Mouse (Mus musculus) CH12F3 (cell line): ENCODE measurements around the gene Plekha5.

Source experiments
- in situ Hi-C: fragments of 300-500 bp; cut with MboI; formaldehyde crosslinking; loops from 2 replicates; pipeline ENCODE4 v1.14.3; 2020; ENCODE audit warnings: low sequenced_read_pairs

Plekha5 gene

DNA sequence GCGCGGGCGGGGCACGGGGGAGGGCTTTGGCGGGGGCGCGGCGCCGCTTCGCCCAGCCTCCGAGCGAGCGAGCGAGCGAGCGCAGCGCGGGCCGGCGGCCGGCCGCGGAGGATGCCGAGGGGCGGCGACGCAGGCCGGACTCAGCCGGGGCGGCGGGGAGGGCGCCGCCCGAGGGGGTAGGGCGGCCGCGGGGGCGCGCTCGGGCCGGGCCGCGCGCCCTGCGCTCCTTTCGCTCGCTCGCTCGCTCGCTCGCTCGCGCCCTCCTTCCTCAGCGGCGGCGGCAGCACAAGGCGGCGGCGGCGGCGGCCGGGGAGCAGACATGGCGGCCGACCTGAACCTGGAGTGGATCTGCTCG, at the start of gene Plekha5:
Gene Plekha5 (plus strand): TSS at position 209 of the 355 bp plus-strand sequence.
- in situ Hi-C loops: no loop called here

DNA sequence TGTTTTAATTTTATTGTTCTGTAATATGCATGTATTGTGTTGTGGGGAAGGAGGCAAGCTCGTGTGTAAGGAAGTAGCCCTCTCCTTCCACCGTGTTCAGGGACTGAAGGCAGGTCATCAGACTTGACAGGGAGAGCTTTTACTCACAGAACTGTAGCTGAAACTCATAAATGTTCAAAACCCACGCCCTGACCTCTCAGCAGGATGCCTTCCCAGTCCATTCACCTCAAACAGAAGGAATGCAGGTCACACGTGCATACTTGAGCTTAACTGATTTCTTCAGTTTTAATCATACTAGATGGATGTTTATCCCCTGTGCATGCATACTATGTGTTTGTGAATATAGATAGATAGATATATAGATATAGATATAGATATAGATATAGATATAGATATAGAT, 48.2 kb upstream of the Plekha5 start:
- in situ Hi-C loops: no loop called here

DNA sequence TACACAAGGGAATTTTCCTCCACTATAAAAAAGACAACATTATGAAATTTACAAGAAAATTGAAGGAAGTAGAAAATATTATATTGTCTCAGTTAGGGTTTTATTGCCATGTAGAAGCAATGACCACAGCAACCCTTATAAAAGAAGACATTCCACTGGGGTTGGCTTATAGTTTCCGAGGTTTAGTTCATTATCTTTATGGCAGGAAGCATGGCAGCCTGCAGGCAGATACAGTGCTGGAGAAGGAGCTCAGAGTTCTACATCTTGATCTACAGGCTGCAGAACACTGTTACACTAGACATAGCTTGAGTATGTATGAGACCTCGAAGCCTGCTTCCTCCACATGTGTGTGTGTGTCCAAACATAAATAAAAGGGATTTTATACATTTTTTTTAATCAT, 43.3 kb upstream of the Plekha5 start:
- in situ Hi-C loops: no loop called here

DNA sequence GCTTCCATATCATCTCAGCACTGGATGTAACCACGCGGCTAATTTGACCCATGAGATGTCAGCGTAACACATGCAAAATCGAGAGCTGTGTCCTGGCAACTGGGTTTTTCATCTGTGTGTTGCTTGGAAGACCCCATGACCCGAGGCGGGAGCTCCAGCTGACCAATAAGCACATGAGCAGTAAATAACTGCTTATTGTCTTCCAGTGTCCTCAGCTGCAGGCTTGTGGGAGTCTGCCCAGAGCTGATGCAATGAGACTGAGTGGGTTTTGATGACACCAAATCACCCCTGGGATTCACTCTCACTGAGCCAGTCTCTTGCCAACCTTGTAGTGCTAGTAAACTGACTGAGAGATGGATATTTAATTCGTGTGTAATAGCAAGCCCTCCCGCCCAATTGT, 42.7 kb upstream of the Plekha5 start:
- in situ Hi-C loops: no loop called here

DNA sequence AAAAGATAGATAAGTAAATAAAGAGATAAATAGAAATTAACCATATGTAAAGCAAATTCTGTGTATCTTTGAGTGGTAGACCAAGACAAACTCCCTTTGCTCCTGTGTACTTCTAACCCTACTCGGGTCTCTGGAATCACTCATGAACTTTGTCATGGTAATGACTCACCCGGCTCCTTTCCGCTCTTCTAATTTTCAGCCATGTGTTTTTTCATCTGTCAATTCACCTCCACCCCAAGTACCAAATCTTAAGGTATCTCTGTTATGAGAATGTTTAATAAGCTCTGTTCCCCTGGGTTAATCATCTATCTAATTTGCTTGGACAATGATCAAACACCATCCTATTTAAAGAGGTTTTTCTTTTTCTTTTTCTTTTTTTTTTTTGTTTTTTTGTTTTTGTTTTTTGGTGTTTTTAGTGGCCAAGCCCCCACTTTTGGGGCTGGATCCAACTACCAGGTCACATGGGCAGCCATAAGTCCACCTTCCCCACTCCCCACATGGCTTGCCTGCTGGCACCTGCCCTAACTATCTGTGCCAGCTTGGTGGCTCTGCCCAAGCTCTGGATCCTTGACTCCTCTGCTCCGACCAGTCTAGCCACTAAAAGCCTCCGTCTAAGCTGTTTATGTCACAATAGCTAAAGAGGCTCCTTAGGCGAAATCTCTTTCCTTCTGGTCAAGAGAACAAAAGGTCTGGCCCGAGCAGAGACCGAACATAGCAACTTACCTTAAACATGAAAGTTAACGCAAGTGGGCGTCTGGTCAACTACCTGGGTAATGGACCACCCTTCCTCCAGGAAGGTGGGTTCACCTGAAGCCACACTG, 40.1 kb upstream of the Plekha5 start:
- in situ Hi-C loops: no loop called here

DNA sequence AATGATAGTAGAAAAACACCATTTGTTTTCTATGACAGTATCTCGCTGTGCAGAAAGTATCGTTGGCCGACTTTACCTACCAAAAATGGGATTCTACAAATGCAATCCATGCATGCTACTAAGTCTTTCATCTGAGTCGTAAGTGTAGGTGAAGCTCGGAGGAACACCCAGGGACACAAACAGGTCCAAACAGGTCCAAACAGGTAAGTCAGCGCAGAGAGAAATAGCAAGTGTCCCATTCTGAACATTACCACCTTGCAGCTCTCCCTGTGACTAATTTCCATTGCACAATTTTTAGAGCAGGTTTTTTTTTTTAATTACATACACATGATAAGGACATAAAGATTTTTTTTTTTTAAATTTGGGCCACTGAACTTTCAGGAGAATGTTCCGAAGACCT, 27.2 kb upstream of the Plekha5 start:
- in situ Hi-C loops: no loop called here

DNA sequence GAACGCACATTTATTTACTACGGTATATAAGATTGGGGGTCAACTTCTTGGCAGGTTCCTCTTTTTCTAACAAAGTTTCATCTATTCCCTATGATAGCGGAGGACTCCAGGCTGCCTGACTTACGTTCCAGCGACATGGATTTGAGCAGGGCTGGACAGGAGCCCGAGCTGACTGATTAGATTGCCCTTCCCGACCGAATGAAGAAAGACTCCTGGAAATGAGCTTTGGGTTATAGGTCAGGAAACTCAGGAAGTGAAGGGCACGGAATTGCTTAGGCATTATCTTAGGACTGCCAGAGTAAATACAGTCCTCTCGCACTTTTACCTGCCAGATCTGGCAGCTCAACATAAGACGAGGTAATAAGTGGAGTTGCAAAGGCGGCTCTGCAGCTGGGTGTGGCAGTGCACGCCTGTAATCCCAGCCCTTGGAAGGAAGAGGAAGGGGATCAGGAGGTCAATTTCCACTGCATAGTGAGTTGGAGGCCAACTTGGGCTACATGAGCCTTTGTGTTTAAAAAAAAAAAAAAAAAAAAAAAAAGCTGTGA, 21.0 kb upstream of the Plekha5 start:
- in situ Hi-C loops: no loop called here

DNA sequence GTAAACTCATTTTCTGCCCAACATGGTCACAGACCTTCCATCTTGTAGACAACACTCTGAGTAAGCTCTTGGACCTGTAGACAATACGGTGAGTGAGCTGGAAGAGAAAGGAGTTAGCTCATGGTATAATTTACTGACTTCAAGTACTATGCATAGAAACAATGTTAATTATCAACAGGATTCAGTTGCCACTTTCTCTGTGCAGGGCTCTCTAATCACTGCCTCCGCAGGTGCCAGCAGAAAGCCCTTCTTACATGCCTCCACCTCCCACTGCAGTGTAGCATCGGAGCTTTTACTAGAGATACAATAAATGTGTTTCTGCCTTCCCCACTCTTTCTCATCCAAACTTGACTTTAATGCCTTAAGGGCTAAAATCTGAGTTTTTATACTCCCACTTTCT, 11.9 kb upstream of the Plekha5 start:
- in situ Hi-C loops: no loop called here

DNA sequence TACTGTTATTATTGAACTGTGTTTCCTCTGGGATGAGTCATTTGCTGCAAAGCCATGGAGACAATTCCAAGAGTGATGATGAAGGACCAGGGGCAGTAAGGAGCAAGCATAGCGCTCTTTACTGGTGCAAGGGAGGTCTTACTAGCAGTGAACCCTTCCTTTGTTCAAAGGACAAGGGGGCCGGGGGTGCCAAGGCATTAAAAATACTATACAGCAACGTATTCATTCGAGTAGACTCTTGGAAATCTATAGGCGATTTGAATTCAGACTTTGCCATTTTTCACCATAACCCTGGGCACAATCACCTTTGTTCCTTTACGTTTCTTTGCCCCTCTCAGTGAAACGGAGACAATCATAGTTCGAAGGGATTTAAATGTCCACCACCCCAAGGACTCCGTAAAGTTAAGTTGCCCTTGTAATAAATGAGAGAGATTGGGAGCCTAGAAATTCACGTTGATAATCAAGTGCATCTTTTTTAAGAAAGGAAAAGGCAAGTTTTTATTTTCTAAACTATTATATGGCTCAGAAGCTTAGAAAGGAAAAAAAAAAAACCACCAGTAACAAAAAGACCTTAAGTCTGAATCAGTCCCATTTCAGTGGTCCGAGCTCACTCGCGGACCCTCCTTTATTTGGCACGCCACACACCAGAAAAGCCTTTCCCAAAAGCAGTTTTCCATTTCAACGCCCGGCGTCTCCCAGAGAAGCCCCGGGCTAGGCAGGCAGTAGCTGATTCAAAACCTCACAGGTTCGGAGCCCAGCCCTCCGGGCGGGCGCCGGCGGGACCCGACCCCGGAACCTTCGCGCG, 611 bp upstream of the Plekha5 start:
- in situ Hi-C loops: no loop called here

DNA sequence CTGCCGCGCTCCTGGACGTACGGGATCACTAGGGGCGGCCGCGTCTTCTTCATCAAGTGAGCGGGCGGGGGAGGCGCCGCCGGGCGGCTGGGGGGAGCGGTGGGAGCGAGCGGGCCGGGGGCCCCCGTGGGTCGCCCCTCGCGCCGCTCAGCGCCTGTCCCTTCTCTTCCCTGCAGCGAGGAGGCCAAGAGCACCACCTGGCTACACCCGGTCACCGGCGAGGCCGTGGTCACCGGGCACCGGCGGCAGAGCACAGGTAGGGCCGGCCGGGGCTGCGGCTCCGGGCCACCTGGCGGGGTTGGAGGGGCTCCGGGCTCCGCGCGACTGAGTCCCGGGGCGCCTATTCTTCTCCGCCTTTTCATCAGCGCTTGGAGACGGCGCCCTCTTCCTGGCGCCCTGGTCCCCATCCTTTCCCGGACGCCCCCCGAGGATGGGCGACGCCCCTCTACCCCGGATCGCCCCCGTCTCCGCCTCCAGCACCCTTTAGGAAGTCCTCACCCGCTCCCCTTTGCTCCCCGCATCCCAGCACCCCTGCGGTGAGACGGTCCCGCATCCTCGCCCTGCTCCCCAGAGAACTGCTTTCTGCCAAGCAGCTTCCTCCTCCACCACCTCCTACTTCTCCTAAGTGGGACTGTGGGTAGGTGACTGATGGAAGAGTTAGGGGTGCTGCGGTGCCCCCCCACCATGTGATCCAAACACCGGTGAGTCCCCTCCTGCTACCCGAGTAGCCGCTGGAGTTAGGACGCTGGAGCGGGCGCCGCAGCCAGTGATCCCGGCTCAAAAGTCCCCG, 542 bp downstream of the Plekha5 start:
- in situ Hi-C loops: no loop called here

DNA sequence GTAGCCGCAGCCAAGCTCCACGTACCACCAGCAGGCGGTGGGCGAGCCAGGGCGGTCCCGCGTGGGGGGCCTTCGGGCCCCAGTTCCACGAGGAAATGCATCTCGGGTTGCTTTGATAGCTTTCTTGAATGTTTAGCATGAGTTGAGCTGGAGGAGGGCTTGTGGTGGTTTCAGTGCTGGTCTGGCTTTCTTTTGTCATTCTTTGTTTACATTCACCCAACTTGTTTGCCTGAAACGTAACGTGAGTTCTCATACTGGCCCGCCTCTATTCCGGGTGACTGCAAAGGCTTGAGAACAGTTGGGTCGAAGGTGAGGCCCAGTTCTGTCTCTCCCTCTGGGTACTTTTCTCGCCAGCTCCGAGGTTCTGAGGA, 1.1 kb downstream of the Plekha5 start:
- in situ Hi-C loops: no loop called here

DNA sequence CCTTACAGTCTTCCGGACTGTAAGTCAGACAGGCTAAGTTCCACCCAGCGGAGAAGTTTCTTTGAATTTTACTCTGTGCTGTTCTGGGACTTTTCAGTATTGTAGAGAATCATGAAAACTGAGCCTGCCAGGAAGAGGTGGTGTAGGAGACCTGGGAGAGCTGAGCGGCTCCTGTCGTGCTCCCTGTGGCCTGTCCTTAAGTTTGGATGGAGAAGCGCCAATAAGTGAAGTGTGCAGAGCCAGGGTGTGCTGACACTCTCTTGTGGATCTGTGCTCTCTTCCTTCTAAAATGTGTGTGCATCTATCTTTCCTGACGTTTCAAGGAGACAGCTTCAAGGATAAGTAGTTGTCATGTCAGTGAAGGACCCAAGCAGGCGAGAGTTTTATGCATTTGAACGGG, 5.4 kb downstream of the Plekha5 start:
- in situ Hi-C loops: no loop called here

DNA sequence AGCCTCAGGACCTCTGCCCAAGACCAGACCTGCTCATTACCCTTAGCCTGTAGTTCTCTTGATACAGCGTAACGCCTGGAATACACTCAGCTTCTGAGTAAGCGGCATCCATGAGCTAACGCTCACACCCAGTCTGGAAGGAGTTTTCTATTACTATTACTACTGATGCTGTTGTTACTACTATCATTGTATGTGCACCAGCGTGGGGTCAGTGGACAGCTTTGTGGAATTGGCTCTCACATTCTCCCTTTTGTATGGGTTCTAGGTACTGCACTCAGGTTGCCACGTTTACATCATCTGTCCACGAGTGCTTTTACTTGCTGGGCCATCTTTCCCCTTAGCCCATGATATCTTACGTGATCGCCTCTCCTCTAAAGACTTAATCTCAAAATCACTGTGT, 8.5 kb downstream of the Plekha5 start:
- in situ Hi-C loops: no loop called here

DNA sequence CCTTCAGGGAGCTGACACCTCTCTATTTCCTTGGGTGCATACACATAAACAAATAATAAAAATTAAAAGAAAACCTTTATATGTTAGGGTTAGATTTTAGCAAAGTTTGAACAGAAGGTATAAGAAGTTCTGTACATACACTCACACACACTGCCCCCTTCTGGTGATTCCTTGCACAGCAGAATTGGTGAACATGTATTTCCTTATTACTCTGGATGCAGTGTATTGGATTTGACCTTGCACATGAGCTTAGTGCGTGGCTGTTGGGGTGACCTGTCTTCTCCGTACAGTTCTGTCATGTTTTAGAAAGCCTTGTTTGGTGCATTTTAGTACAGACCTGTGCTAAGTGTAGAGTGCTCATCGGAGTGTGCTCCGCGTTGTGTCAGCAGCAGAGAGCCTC, 19.5 kb downstream of the Plekha5 start:
- in situ Hi-C loops: no loop called here

DNA sequence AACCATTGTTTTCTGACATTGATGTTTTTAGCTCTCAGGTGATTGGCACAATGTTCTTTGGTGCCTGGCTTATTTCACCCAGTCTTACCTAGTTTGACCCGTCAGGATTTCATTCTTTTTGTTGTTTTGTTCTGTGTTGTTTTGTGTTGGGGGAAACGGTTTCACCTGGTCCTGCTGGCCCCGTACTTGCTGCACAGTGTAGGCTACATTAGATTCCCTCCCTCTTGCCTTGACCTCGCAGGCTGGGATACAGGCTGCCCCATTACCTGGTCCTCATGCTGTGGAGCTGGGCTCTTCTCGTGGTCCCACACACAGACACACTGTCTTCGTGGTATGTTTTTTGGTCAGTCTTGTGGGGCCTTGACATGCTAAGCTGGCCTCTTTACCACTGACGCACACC, 20.3 kb downstream of the Plekha5 start:
- in situ Hi-C loops: no loop called here

DNA sequence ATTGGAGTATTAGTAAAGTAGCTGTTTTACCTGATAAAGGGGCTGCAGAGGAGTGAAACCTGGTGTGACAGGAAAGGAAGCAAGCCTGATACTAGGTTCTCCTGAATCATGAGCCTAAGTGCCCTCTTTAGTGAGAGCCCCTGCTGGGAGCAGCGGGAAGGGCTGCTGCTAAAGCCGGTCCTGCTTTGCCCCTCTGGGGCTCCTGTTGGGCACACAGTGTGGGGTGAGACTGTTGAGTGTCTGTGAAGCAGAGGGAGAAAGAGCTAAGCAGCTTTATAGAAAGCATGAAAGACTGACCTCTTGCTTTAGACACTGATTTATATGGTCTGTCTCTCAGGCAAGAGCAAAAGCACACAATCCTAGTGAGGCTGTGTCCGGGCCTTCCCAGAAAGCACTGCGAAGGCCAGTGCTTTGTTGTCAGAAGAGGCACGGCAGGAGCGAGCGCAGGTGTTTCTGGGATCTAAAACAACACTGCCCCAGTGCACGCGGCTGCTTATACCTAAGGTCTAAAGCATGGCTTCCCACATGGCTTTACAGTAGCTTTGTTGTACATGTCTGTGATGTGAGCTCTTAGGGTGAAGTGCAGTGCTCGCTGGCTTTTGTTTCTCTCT, 21.1 kb downstream of the Plekha5 start:
- in situ Hi-C loops: no loop called here

DNA sequence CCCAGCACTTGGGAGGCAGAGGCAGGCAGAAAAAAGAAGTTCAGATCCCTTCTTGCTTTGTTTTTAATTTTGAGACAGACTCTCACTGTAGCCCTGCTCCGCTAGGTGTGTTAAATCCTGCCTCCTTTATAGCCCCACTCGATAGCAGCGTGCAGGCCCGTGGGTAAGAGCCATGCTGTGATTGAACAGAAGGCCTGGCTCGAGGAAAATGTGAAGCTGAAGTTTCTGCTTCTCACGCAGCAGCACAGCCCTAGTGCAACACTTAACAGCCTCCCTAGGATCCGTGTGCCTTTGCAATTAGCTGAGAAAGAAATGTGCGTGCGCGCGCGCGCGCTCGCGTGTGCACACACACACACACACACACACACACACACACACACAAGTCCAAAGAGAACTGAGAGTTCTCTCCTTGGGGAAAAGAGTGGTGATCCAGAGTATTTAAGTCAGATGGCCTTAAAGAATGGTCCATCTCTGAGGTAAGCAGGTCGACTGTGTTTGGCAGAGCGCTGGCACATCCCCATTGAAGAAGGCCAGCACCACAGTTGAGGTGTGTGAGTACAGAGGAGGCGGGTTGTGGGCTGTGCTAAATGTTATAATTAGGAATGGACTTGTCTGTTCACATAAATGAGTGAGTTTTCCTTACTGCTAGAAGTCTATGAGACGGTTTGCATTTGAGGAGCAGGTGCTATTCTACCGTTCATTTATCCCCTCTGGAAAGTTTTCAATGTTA, 24.3 kb downstream of the Plekha5 start:
- in situ Hi-C loops: no loop called here

DNA sequence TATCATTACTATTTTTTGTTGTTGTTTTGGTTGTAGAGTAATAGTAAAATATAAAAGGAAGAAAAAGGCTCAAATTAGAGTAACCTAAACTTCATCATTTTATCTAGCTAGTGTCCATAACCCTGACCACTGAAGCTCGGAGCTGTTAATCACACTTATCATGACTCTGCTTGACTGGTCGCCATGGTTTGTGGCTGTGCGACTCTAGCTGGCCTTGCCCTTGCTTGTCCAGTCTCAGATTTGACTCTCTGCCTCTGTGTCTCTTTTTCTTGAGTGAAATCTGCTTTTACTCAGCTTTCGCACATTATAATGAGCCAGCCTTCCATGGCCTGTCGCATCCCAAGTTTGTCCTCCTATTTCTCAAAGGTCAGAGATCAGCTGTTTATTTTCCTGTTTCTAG, 26.8 kb downstream of the Plekha5 start:
- in situ Hi-C loops: no loop called here

DNA sequence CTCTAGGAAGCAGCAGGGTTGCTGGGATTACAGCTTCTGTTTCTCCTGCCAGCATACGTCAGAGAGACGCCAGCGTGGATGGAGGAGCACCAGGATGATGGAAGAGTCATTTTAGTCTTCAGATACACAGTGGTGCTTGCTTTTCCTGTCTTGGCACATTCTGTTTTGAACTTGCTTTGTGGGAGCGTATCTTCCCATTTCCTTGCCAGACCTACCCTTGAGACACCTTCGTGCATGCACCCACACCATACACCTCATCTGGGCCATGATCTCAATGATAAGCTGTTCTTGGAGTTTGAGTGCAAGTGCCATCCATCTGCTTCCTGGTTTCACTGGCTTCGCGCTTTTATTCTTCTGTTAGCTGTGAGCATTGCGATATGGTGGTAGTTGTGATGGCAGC, 28.9 kb downstream of the Plekha5 start:
- in situ Hi-C loops: no loop called here

DNA sequence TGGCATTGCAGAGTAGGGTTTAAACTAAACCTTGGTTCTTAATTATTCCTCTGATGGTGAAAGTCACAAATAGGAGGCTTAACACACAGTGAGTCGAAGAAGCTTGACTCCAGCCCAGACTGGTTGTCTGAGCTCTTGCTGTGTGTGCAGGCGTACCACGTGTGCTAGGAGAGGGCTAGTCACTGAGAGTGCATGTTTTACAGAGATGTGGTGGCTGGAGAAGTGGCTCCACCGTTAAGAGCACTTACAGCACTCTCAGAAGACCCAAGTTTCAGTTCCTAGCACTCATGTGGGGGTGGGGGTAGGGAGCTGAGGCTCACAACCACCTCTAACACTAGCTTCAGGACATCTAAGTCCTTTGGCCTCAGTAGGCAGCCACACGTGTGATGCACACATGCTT, 29.6 kb downstream of the Plekha5 start:
- in situ Hi-C loops: no loop called here
